Mouse (Mus musculus): ENCODE measurements around the gene Npas3. TPM values are rescaled to one million over a fixed set of nuclear protein-coding genes. Genes with fewer than 3 reads are reported as not detected.

The Npas3 gene
- polyA plus RNA-seq, 1 experiment from 2014 or later: 32.7 TPM

DNA sequence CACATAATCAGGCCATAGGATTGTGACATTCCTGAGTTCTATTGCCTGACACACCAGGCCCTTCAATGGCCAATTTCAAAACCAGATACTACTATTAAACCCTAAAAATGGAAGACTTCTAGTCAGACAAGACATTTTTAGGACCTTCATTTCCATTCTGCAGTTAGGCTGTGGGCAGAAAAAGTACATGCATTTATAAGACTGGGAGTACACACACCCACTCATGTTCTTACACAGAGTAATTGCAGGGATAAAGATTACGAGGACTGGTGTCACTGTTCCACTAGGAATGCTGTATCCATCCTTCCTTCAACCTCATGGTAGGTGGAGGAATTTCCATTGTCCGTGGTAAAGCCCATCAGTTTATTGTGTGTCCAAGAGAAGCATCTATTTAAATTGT lies 661.7 kb downstream of the Npas3 start:
- no peak overlapping the region for H3K4me3 ChIP-seq (replicated peaks)

DNA sequence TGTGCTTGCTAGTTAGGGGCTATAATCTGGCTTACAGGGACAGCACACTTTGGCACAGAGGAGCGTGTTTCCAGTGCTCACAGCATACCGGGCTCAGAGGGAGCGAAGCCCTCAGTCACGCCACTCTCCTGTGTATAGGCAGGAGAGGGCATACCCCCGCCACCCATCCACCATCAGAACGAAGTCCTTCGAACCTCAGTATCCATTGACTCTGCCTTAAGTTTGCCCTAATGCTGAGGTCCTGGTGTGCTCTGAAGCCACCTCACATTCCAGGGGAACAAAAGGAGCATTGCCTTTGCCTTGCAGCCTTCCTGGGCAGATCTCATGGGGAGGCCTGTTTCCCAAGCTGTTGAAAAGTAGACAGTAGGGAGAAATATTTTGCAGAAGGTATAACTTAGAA lies 673.7 kb downstream of the Npas3 start:
- Histone ChIP-seq H3K36me3 (no peaks in the 10 kb centered on the region), H3K4me2 (replicated peaks) (no peak overlapping the region), H3K4me3 (replicated peaks) (no peak overlapping the region), H3K9ac (replicated peaks) (no peak overlapping the region), H3K9me3 (no peaks in the 10 kb centered on the region), H3K27me3 (no peaks in the 10 kb centered on the region), H3K27ac (no peak overlapping the region), H3K4me1 (replicated peaks) (peaks cover 45% of the 10 kb centered on the region)
- WGBS: 88% methylated on average over 7 of the region's 7 CpGs
- ATAC-seq: no peak

More for the DNA sequence above, 661.7 kb downstream of the Npas3 start:
- WGBS: 90% methylated on average over 2 of the region's 2 CpGs
- Histone ChIP-seq H3K27ac (no peak overlapping the region), H3K4me1 (replicated peaks) (peaks cover 34% of the 10 kb centered on the region), H3K4me2 (replicated peaks) (no peak overlapping the region), H3K36me3 (no peaks in the 10 kb centered on the region), H3K9ac (replicated peaks) (no peak overlapping the region), H3K9me3 (no peaks in the 10 kb centered on the region), H3K27me3 (no peaks in the 10 kb centered on the region)
- no peak for ATAC-seq

DNA sequence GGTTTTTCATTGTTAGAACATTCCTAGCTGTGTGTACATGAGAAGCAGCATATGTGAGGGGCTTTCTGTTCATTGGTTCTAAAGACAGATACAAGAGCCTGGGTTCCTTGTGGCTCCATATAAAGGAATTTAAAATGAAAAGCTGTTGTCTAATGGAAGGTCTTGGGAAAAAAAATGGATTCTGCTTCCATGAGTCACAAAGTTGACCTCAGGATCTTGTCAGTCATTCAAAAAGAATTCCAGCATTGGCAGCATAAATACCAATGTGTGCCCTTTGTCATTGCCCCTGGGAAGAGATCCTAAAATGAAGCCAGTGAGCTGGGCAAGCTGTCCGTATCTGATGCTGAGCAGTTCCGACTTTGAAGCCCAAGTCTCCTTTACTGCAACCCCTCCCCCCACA lies 700.3 kb downstream of the Npas3 start:
- Histone ChIP-seq H3K27ac (no peak overlapping the region), H3K4me1 (replicated peaks) (peaks cover 18% of the 10 kb centered on the region), H3K4me2 (replicated peaks) (no peak overlapping the region), H3K4me3 (replicated peaks) (no peak overlapping the region), H3K9me3 (no peaks in the 10 kb centered on the region), H3K9ac (replicated peaks) (no peak overlapping the region), H3K36me3 (no peaks in the 10 kb centered on the region), H3K27me3 (no peaks in the 10 kb centered on the region)
- WGBS: 64% methylated on average over 2 of the region's 2 CpGs
- ATAC-seq: no peak

DNA sequence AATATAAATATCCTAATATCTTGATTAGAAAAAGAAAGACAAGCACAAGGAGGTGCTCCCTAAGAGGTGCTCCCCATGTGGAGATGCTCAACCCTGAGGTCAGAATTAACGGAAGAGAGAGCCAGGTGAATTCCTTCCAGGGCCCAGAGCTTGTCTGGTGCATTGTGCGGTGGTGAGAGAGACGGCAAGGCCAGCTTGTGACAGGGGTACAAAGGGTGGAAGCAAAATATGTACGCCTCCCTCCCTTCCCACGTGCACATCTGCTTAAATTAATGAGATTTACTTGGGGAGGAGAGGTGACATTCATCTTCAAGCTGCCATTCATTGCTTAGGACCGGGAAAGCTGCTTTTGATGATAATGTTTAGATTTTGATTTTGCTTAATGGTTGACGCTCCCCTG lies 713.5 kb downstream of the Npas3 start:
- no peaks in the 10 kb centered on the region for H3K9me3 ChIP-seq
- 0 out of 2 replicates have a peak overlapping the region, but pooled peaks have one; percentile 9 for H3K4me2 ChIP-seq (replicated peaks)
- H3K9ac ChIP-seq (replicated peaks): no peak overlapping the region
- H3K27me3 ChIP-seq: no peaks in the 10 kb centered on the region
- peak; percentile 65 for ATAC-seq
- 18% methylated on average over 7 of the region's 7 CpGs for WGBS
- no peaks in the 10 kb centered on the region for H3K36me3 ChIP-seq
- no peak overlapping the region for H3K4me3 ChIP-seq (replicated peaks)
- H3K4me1 ChIP-seq (replicated peaks): peaks cover 22% of the 10 kb centered on the region
- H3K27ac ChIP-seq: 0 out of 2 replicates have a peak overlapping the region, but pooled peaks have one; percentile 14

DNA sequence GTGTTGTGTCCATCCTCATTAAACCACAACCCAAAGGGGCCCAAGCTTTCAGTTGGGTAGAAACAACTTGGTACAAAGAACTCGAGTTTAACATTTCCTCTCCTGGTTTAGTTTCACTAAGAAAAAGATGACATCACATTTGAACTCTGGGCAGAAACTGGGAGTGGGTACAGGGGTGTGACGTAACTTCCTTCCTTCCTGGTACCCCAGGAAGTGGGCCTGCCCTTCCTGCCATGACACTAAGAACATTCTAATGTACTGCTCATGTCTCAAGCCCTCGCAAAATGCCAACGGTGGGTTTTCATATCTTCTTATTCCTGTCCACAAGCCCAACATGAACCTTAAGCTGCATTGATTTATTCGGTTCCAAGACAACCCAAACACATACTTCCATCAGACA lies 715.1 kb downstream of the Npas3 start:
- H3K9ac ChIP-seq (replicated peaks): no peak overlapping the region
- no peaks in the 10 kb centered on the region for H3K9me3 ChIP-seq
- no peaks in the 10 kb centered on the region for H3K27me3 ChIP-seq
- peaks cover 22% of the 10 kb centered on the region for H3K4me1 ChIP-seq (replicated peaks)
- no peaks in the 10 kb centered on the region for H3K36me3 ChIP-seq
- H3K4me3 ChIP-seq (replicated peaks): no peak overlapping the region
- no peak for ATAC-seq
- no peak overlapping the region for H3K4me2 ChIP-seq (replicated peaks)
- H3K27ac ChIP-seq: no peak overlapping the region
- 92% methylated on average over 5 of the region's 5 CpGs for WGBS

DNA sequence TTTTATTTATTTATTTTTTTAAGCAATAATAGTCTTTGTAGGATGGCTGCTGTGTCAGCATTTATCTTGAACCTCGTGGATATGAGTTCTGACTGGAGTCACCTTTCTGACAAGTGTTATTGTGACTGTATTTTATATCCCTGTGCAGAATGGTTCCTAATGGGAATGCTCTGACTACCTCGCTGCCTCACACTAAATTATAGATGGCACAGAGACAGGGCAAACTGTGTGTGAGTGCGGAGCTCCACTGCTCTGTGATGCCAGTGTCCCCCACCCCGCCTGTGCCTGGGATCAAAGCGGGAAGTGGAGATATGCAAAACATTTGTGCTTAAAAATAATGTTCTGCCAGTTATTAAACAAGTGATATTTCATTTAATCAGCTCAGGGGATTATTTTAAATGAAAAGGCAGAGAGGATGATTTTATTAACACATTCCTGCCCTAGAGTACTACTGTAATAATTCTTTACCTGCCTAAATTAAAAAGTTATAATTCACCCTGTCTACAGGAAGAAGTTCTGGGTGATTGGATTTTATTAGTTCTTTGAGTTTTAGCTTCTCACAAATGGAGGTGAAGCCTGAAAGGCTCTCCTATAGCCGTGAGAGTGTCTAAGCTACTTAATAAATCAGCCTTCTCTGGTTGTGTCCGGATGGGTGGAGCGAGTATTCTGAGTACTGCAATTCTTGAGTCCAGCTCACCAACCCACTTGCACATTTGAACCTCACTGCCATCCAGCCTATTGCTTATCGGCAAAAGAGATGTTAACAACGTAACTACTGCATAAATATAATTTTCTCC lies 721.1 kb downstream of the Npas3 start:
- no peak overlapping the region for H3K4me3 ChIP-seq (replicated peaks)
- no peaks in the 10 kb centered on the region for H3K9me3 ChIP-seq
- H3K4me2 ChIP-seq (replicated peaks): no peak overlapping the region
- H3K4me1 ChIP-seq (replicated peaks): peaks cover 21% of the 10 kb centered on the region
- H3K36me3 ChIP-seq: no peaks in the 10 kb centered on the region
- no peak overlapping the region for H3K27ac ChIP-seq
- 78% methylated on average over 10 of the region's 10 CpGs for WGBS
- no peaks in the 10 kb centered on the region for H3K27me3 ChIP-seq
- no peak for ATAC-seq
- no peak overlapping the region for H3K9ac ChIP-seq (replicated peaks)

DNA sequence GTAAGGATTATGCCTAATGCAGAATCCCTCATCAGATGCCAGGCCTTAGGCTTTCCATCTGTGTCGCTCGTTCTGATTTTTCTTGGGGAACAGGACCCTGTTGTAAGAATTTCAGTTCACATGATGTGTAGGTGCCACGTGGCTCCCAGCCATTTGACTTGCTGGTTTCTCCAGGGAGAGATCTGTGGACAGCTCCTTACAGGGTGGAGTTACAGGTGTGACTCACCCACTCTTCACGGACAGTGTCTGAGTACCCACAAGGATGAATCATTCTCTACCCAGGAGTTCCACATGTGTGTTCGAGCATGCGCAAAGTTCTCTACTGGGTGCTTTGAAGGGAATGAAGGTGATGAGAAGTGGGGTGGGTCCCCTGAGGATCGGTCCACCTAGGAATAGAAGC lies 722.2 kb downstream of the Npas3 start:
- H3K27ac ChIP-seq: no peak overlapping the region
- peaks cover 20% of the 10 kb centered on the region for H3K4me1 ChIP-seq (replicated peaks)
- H3K27me3 ChIP-seq: no peaks in the 10 kb centered on the region
- WGBS: 96% methylated on average over 7 of the region's 7 CpGs
- H3K9me3 ChIP-seq: no peaks in the 10 kb centered on the region
- ATAC-seq: no peak
- no peak overlapping the region for H3K9ac ChIP-seq (replicated peaks)
- H3K4me2 ChIP-seq (replicated peaks): no peak overlapping the region
- no peak overlapping the region for H3K4me3 ChIP-seq (replicated peaks)
- H3K36me3 ChIP-seq: no peaks in the 10 kb centered on the region

- no peak overlapping the region for H3K4me2 ChIP-seq (replicated peaks)
- H3K36me3 ChIP-seq: no peaks in the 10 kb centered on the region
- H3K27ac ChIP-seq: no peak overlapping the region
- no peaks in the 10 kb centered on the region for H3K27me3 ChIP-seq
- no peak for ATAC-seq
- no peaks in the 10 kb centered on the region for H3K9me3 ChIP-seq
- no peak overlapping the region for H3K4me3 ChIP-seq (replicated peaks)
- WGBS: 62% methylated on average over 6 of the region's 6 CpGs
- H3K9ac ChIP-seq (replicated peaks): no peak overlapping the region
- peaks cover 45% of the 10 kb centered on the region for H3K4me1 ChIP-seq (replicated peaks)
These were observed 724.9 kb downstream of the Npas3 start for GRCm38 (mm10) chr12:53973414-53973813.

- ATAC-seq: peak; percentile 34; the same call in 1 of the 2 replicates
- Histone ChIP-seq H3K27ac (0 out of 2 replicates have a peak overlapping the region, but pooled peaks have one; percentile 14), H3K27me3 (no peaks in the 10 kb centered on the region), H3K36me3 (no peaks in the 10 kb centered on the region), H3K4me2 (replicated peaks) (no peak overlapping the region), H3K4me3 (replicated peaks) (no peak overlapping the region), H3K4me1 (replicated peaks) (peaks cover 34% of the 10 kb centered on the region), H3K9ac (replicated peaks) (no peak overlapping the region), H3K9me3 (no peaks in the 10 kb centered on the region)
- WGBS: 64% methylated on average over 9 of the region's 9 CpGs
These were observed 733.4 kb downstream of the Npas3 start for GRCm38 (mm10) chr12:53981575-53982507.

GRCm38 (mm10) chr12:53983946-53984345 lies 735.5 kb downstream of the Npas3 start:
- Histone ChIP-seq H3K4me3 (replicated peaks) (no peak overlapping the region), H3K27me3 (no peaks in the 10 kb centered on the region), H3K9me3 (no peaks in the 10 kb centered on the region), H3K36me3 (no peaks in the 10 kb centered on the region), H3K27ac (no peak overlapping the region), H3K9ac (replicated peaks) (no peak overlapping the region), H3K4me1 (replicated peaks) (peaks cover 23% of the 10 kb centered on the region), H3K4me2 (replicated peaks) (no peak overlapping the region)
- no peak for ATAC-seq
- 88% methylated on average over 7 of the region's 7 CpGs for WGBS

- ATAC-seq: peak; percentile 15; the same call in 1 of the 2 replicates
- Histone ChIP-seq H3K4me1 (replicated peaks) (peaks cover 25% of the 10 kb centered on the region), H3K9me3 (no peaks in the 10 kb centered on the region), H3K4me3 (replicated peaks) (no peak overlapping the region), H3K27ac (no peak overlapping the region), H3K27me3 (no peaks in the 10 kb centered on the region), H3K9ac (replicated peaks) (no peak overlapping the region), H3K36me3 (no peaks in the 10 kb centered on the region), H3K4me2 (replicated peaks) (no peak overlapping the region)
- 54% methylated on average over 14 of the region's 14 CpGs for WGBS
These were observed 737.7 kb downstream of the Npas3 start for GRCm38 (mm10) chr12:53985851-53986842.

All from midbrain, embryonic 13.5 days (tissue).